Mouse (Mus musculus) hindbrain, postnatal 0 days (tissue): ENCODE measurements around the gene Gnas. TPM values are rescaled to one million over a fixed set of nuclear protein-coding genes. Genes with fewer than 3 reads are reported as not detected.

ENCODE experiments used
- ATAC-seq: fragments of 200-750 bp; cut with Nextera tagmentation; 2 replicates; pipeline ENCODE4 v1.8.0; 2017; ENCODE audit warnings: mild to moderate bottlenecking, moderate TSS enrichment, moderate library complexity
- DNase-seq: peaks from one replicate; pipeline ENCODE4 v3.0.0-alpha.2; 2015; ENCODE audit warnings: low spot score
- H3K27ac ChIP-seq: fragments of 300-500 bp; sonication (generic); 2 replicates; pipeline ENCODE4 v1.5.1; 2014; ENCODE audit warnings: mild to moderate bottlenecking
- H3K27me3 ChIP-seq: fragments of 300-500 bp; sonication (generic); 2 replicates; pipeline ENCODE4 v1.6.1; 2014; ENCODE audit warnings: low read length, mixed read lengths; ENCODE audit not compliant: insufficient read depth
- H3K36me3 ChIP-seq: fragments of 300-500 bp; sonication (generic); 2 replicates; pipeline ENCODE4 v1.6.1; 2014; ENCODE audit warnings: low read length, mixed read lengths; ENCODE audit not compliant: insufficient read depth
- H3K4me1 ChIP-seq: fragments of 300-500 bp; sonication (generic); 2 replicates; pipeline ENCODE4 v1.6.1; 2014; ENCODE audit warnings: antibody characterized with exemption, low read length, mixed read lengths; ENCODE audit not compliant: insufficient read depth
- H3K4me2 ChIP-seq: fragments of 300-500 bp; sonication (generic); 2 replicates; pipeline ENCODE4 v1.6.1; 2014; ENCODE audit warnings: low read depth, mild to moderate bottlenecking, low read length, moderate library complexity, mixed read lengths
- H3K4me3 ChIP-seq: fragments of 300-500 bp; sonication (generic); 2 replicates; pipeline ENCODE4 v1.5.1; 2014; ENCODE audit warnings: low read length
- H3K9ac ChIP-seq: fragments of 300-500 bp; sonication (generic); replicated peaks from 2 replicates; pipeline ENCODE4 v1.6.1; 2014; ENCODE audit warnings: mild to moderate bottlenecking, low read length, moderate library complexity, mixed read lengths
- H3K9me3 ChIP-seq: fragments of 300-500 bp; sonication (generic); 2 replicates; pipeline ENCODE4 v1.6.1; 2016; ENCODE audit warnings: low read length, mixed read lengths
- CTCF ChIP-seq: IDR thresholded peaks from 2 replicates; pipeline ENCODE4 v1.5.1; 2016; ENCODE audit warnings: antibody characterized with exemption, control low read depth, low read depth
- WGBS: fragments of 180-500 bp; shearing (Covaris S2); extraction: QIAGEN DNeasy Blood & Tissue Kit; methylation state at CpG from one replicate; pipeline ENCODE4 v1.1.7; 2014; 5-methylcytosine and 5-hydroxymethylcytosine counted together
- polyA plus RNA-seq: library from polyadenylated mRNA; unstranded; fragments of >200 nt; fragmentation: Nextera tagmentation; extraction: Ambion mirVana; gene quantifications from 2 replicates; pipeline ENCODE4 v1.2.1, GENCODE M21; 2015
- total RNA-seq: library from RNA; depleted of rRNA; stranded (reverse); fragments of >200 nt; gene quantifications from 2 replicates; pipeline ENCODE4 v1.2.3, GENCODE M21; 2014

Gnas gene
- total and polyA plus RNA-seq, 2 experiments from 2014 or later: 1,738 to 1,873 TPM

- Histone ChIP-seq H3K27me3 (no peaks in the 10 kb centered on the region), H3K4me2 (no peak overlapping the region), H3K9ac (no peak overlapping the region), H3K4me3 (no peak overlapping the region), H3K36me3 (no peaks in the 10 kb centered on the region; the same call in 1 of the 2 replicates), H3K27ac (no peak overlapping the region), H3K4me1 (no peaks in the 10 kb centered on the region), H3K9me3 (no peaks in the 10 kb centered on the region)
- 86% methylated on average over 5 of the region's 5 CpGs for WGBS
- ATAC-seq: peak; percentile 18; the same call in 1 of the 2 replicates
- TF ChIP-seq CTCF: no peak
- DNase-seq: no peak
Observed at GRCm38 (mm10) chr2:174263110-174263815, 20.9 kb upstream of the Gnas start.

DNA sequence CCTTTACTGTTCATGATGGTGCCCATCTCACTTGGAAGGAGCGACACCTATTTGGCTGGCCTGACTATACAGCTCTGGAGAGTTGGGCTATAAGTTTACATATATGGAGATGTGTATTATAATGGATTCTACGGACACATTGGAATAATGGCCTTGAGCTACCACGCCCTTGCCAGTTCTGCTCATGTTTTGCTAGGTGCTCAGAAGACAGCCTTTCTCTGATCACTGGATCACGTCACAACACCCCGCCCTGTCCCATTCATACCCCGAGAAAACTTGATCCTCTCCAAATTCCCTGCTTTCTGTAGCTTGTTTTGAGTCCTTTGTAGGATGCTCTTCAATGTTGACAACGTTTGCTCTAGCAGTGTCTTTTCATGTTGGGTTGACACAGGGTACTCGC, 19.9 kb upstream of the Gnas start:
- Histone ChIP-seq H3K27me3 (no peaks in the 10 kb centered on the region), H3K4me3 (no peak overlapping the region), H3K9me3 (no peaks in the 10 kb centered on the region), H3K36me3 (no peaks in the 10 kb centered on the region; the same call in 1 of the 2 replicates), H3K27ac (no peak overlapping the region), H3K4me1 (no peaks in the 10 kb centered on the region), H3K9ac (no peak overlapping the region), H3K4me2 (no peak overlapping the region)
- 84% methylated on average over 8 of the region's 8 CpGs for WGBS
- TF ChIP-seq CTCF: no peak
- DNase-seq (no peak), ATAC-seq (no peak)

DNA sequence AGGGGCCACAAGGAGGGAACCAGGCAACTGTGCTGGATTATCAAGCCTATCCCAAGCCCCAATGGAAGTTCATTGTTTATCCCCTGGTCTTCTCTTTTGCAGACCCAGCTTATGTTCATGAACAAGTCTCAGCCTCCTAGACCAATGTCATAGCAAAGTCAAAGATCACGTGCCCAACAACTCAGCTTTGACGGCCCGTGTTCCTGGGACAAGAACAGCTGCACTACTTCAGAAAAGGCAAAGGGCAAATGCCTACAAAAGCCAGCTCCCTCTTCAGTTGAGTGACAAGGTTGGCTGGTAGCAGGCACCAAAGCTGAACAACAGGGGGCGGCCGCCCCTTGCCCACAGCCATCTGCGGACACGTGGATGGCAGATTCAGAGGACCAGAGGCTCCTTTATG, 13.7 kb upstream of the Gnas start:
- H3K27me3 ChIP-seq: no peaks in the 10 kb centered on the region
- H3K4me2 ChIP-seq: no peak overlapping the region
- no peaks in the 10 kb centered on the region; the same call in 1 of the 2 replicates for H3K36me3 ChIP-seq
- DNase-seq (no peak), ATAC-seq (no peak)
- no peak overlapping the region for H3K9ac ChIP-seq
- no peaks in the 10 kb centered on the region for H3K9me3 ChIP-seq
- H3K27ac ChIP-seq: no peak overlapping the region
- no peak for TF ChIP-seq CTCF
- no peaks in the 10 kb centered on the region for H3K4me1 ChIP-seq
- 78% methylated on average over 7 of the region's 7 CpGs for WGBS
- H3K4me3 ChIP-seq: no peak overlapping the region

GRCm38 (mm10) chr2:174271459-174271858, 12.7 kb upstream of the Gnas start:
- Histone ChIP-seq H3K4me3 (no peak overlapping the region), H3K4me1 (no peaks in the 10 kb centered on the region), H3K36me3 (no peaks in the 10 kb centered on the region; the same call in 1 of the 2 replicates), H3K9ac (no peak overlapping the region), H3K9me3 (no peaks in the 10 kb centered on the region), H3K27ac (no peak overlapping the region), H3K27me3 (no peaks in the 10 kb centered on the region), H3K4me2 (no peak overlapping the region)
- TF ChIP-seq CTCF: no peak
- WGBS: 83% methylated on average over 6 of the region's 6 CpGs
- DNase-seq (no peak), ATAC-seq (no peak)

- ATAC-seq: no peak
- H3K4me1 ChIP-seq: no peaks in the 10 kb centered on the region
- no peaks in the 10 kb centered on the region for H3K9me3 ChIP-seq
- no peaks in the 10 kb centered on the region for H3K36me3 ChIP-seq
- no peaks in the 10 kb centered on the region for H3K27me3 ChIP-seq
- DNase-seq: no peak
- H3K4me2 ChIP-seq: no peak overlapping the region
- H3K9ac ChIP-seq: no peak overlapping the region
- WGBS: 85% methylated on average over 5 of the region's 5 CpGs
- no peak overlapping the region for H3K4me3 ChIP-seq
- no peak overlapping the region for H3K27ac ChIP-seq
- TF ChIP-seq CTCF: no peak
Observed at GRCm38 (mm10) chr2:174273131-174273530, 11.0 kb upstream of the Gnas start.

DNA sequence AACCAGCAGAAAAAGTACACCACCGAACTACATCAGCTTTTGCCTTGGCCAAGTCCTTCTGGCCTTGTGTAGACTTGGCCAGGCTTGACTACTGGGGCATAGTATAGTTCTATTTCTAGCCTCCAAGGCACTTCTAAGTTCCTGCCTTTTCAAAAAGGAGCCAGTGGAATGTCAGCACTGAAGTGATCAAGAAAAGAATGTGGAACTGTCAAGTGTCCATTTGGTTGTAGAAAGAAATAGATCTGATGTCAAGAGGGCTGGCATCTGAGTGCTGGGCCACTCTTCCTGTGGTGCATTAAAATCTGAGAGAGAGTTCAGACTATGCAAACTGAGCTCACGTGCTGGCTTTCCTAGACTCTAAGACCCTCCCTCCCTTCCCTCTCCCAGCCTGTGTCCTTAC, 10.2 kb upstream of the Gnas start:
- H3K36me3 ChIP-seq: no peaks in the 10 kb centered on the region
- H3K9ac ChIP-seq: no peak overlapping the region
- DNase-seq: no peak
- H3K27me3 ChIP-seq: no peaks in the 10 kb centered on the region
- no peaks in the 10 kb centered on the region for H3K4me1 ChIP-seq
- WGBS: 89% methylated on average over 2 of the region's 2 CpGs
- no peak overlapping the region for H3K4me2 ChIP-seq
- no peak overlapping the region for H3K4me3 ChIP-seq
- no peak overlapping the region for H3K27ac ChIP-seq
- H3K9me3 ChIP-seq: no peaks in the 10 kb centered on the region
- ATAC-seq: no peak
- TF ChIP-seq CTCF: no peak

DNA sequence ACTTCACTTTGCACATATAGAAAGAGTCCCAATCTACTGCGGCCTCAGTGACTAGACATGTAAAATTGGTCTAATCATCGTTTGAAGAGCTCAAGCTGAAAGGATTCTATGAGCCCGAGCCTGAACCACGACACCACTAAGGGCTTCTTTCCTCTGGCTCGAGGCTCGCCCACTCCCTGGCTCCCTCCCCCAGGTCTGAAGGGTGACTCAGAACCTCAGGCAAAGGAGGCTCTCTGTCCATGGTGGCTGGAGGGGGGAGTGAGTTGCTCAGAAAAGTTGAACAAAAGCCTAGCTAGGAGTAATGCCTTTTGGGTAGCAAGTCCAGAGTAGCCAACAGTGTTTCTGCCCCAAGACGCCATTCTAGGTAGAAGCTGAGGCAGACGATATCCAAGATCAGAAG, 4.3 kb upstream of the Gnas start:
- no peak for DNase-seq
- Histone ChIP-seq H3K36me3 (no peaks in the 10 kb centered on the region; the same call in 1 of the 2 replicates), H3K4me3 (no peak overlapping the region), H3K9me3 (no peaks in the 10 kb centered on the region), H3K27me3 (no peaks in the 10 kb centered on the region), H3K4me2 (no peak overlapping the region), H3K4me1 (no peaks in the 10 kb centered on the region), H3K9ac (no peak overlapping the region), H3K27ac (no peak overlapping the region)
- no peak for TF ChIP-seq CTCF
- WGBS: 81% methylated on average over 8 of the region's 8 CpGs
- no peak for ATAC-seq
